Mouse (Mus musculus) cortical plate, adult 2 months (tissue): Measurements from ENCODE around the gene Flt3l. TPM values are rescaled to one million over a fixed set of nuclear protein-coding genes. Genes with fewer than 3 reads are reported as not detected.

Experiments
- H3K27ac ChIP-seq: fragments of 200-500 bp; 2 replicates; pipeline ENCODE4 v1.5.1; 2012; ENCODE audit warnings: low read length, control low read depth, inconsistent platforms; ENCODE audit not compliant: insufficient read depth
- H3K4me1 ChIP-seq: fragments of 200-500 bp; 2 replicates; pipeline ENCODE4 v1.6.1; 2011; ENCODE audit warnings: low read length; ENCODE audit not compliant: control insufficient read depth, insufficient read depth
- H3K4me3 ChIP-seq: fragments of 200-500 bp; 2 replicates; pipeline ENCODE4 v1.5.1; 2011; ENCODE audit warnings: mild to moderate bottlenecking, low read length, control low read depth; ENCODE audit not compliant: insufficient read depth
- CTCF ChIP-seq: fragments of 200-500 bp; IDR thresholded peaks from 2 replicates; pipeline ENCODE4 v1.5.1; 2011; ENCODE audit warnings: mild to moderate bottlenecking, control low read depth, low read length; ENCODE audit not compliant: insufficient read depth; ENCODE audit errors: extremely low read depth
- POLR2A ChIP-seq: fragments of 200-500 bp; IDR thresholded peaks from 2 replicates; pipeline ENCODE4 v1.6.1; 2011; ENCODE audit warnings: mild to moderate bottlenecking, low read length, control low read depth; ENCODE audit not compliant: insufficient read depth; ENCODE audit errors: extremely low read depth
- polyA plus RNA-seq: library from polyadenylated mRNA; depleted of rRNA; stranded (reverse); fragments of >200 nt; gene quantifications from 2 replicates; pipeline ENCODE4 v1.2.3, GENCODE M21; 2012; rRNA removed

The Flt3l gene
- 18.4 and 20.8 TPM in 2 replicates for polyA plus RNA-seq

- TF ChIP-seq CTCF (peak; percentile 81), POLR2A (no peak)
- Histone ChIP-seq H3K4me3 (peak within 1 kb of the TSS; percentile 38), H3K4me1 (no peaks in the 10 kb centered on the region), H3K27ac (no peak within 1 kb of the TSS)
These were observed at the start of gene Flt3l, which contains the start of gene Gm45713 for GRCm38 (mm10) chr7:45135993-45136567. Gene Flt3l (minus strand): TSS chr7:45136432. Gene Gm45713 (minus strand): TSS chr7:45136231.

GRCm38 (mm10) chr7:45185921-45186320, 49.7 kb upstream of the Flt3l start:
- Histone ChIP-seq H3K4me3 (no peak overlapping the region), H3K27ac (no peak overlapping the region), H3K4me1 (no peaks in the 10 kb centered on the region; the same call in 1 of the 2 replicates)
- TF ChIP-seq POLR2A (no peak), CTCF (no peak)

GRCm38 (mm10) chr7:45183672-45184071, 47.4 kb upstream of the Flt3l start:
- no peak overlapping the region for H3K27ac ChIP-seq

GRCm38 (mm10) chr7:45182606-45183005, 46.4 kb upstream of the Flt3l start:
- Histone ChIP-seq H3K4me1 (no peaks in the 10 kb centered on the region), H3K4me3 (no peak overlapping the region), H3K27ac (no peak overlapping the region)
- TF ChIP-seq POLR2A: no peak
- TF ChIP-seq CTCF: no peak

More at GRCm38 (mm10) chr7:45183672-45184071, 47.4 kb upstream of the Flt3l start:
- Histone ChIP-seq H3K4me3 (no peak overlapping the region), H3K4me1 (no peaks in the 10 kb centered on the region; the same call in 1 of the 2 replicates)
- TF ChIP-seq CTCF (no peak), POLR2A (no peak)

- TF ChIP-seq POLR2A (peak; percentile 90), CTCF (no peak)
- H3K27ac ChIP-seq: no peak overlapping the region
These were observed 46.0 kb upstream of the Flt3l start for GRCm38 (mm10) chr7:45182199-45182601.

GRCm38 (mm10) chr7:45181540-45181939, 45.3 kb upstream of the Flt3l start:
- Histone ChIP-seq H3K4me1 (no peaks in the 10 kb centered on the region), H3K4me3 (no peak overlapping the region), H3K27ac (no peak overlapping the region)
- TF ChIP-seq CTCF: no peak
- no peak for TF ChIP-seq POLR2A

More at GRCm38 (mm10) chr7:45182199-45182601, 46.0 kb upstream of the Flt3l start:
- H3K4me3 ChIP-seq: no peak overlapping the region
- H3K4me1 ChIP-seq: no peaks in the 10 kb centered on the region

- Histone ChIP-seq H3K4me1 (no peaks in the 10 kb centered on the region), H3K27ac (no peak within 1 kb of the TSS), H3K4me3 (no peak within 1 kb of the TSS)
- TF ChIP-seq POLR2A (no peak), CTCF (no peak)
These were observed 44.8 kb upstream of the Flt3l start, which contains the start of gene Pth2 for GRCm38 (mm10) chr7:45180896-45181477. Gene Pth2 (plus strand): TSS chr7:45180995.

GRCm38 (mm10) chr7:45179469-45179868, 43.2 kb upstream of the Flt3l start, which contains the start of gene Gfy:
Gene Gfy (minus strand): TSS chr7:45179569.
- Histone ChIP-seq H3K4me3 (no peak within 1 kb of the TSS), H3K4me1 (no peaks in the 10 kb centered on the region), H3K27ac (no peak within 1 kb of the TSS)
- no peak for TF ChIP-seq POLR2A
- TF ChIP-seq CTCF: no peak

- Histone ChIP-seq H3K27ac (no peak overlapping the region), H3K4me3 (no peak overlapping the region), H3K4me1 (no peaks in the 10 kb centered on the region)
- TF ChIP-seq POLR2A (no peak), CTCF (no peak)
These were observed 42.3 kb upstream of the Flt3l start for GRCm38 (mm10) chr7:45178550-45178949.

- TF ChIP-seq CTCF: no peak
- no peak; the same call in 1 of the 2 replicates for TF ChIP-seq POLR2A
- H3K27ac ChIP-seq: no peak overlapping the region
- H3K4me3 ChIP-seq: no peak overlapping the region
- H3K4me1 ChIP-seq: no peaks in the 10 kb centered on the region
These were observed 40.1 kb upstream of the Flt3l start for GRCm38 (mm10) chr7:45176356-45176755.
